Mouse (Mus musculus) forebrain, embryonic 13.5 days (tissue): ENCODE measurements at regions not wholly inside any gene's neighbourhood (a gene's known extent, or its start where the extent isn't known, plus 50 kb on each side); places are given as distances from the start of the nearest gene placed in this dataset.
"Not testable (repeated sequence)": the region's sequence is repeated elsewhere in the genome, so short reads cannot be mapped to it uniquely, and the experiment has no call there.

Experiments
- ATAC-seq: fragments of 200-750 bp; cut with Nextera tagmentation; 2 replicates; pipeline ENCODE4 v1.8.0; 2017
- H3K27ac ChIP-seq: fragments of 300-500 bp; sonication (generic); 2 replicates; pipeline ENCODE4 v1.5.1; 2015; ENCODE audit warnings: inconsistent platforms, mild to moderate bottlenecking, moderate library complexity
- H3K27me3 ChIP-seq: fragments of 300-500 bp; sonication (generic); 2 replicates; pipeline ENCODE4 v1.6.1; 2015; ENCODE audit warnings: mild to moderate bottlenecking, inconsistent platforms
- H3K36me3 ChIP-seq: fragments of 300-500 bp; sonication (generic); 2 replicates; pipeline ENCODE4 v1.6.1; 2015; ENCODE audit warnings: mild to moderate bottlenecking, inconsistent platforms; ENCODE audit not compliant: poor library complexity, severe bottlenecking
- H3K4me1 ChIP-seq: fragments of 300-500 bp; sonication (generic); 2 replicates; pipeline ENCODE4 v1.6.1; 2015; ENCODE audit warnings: inconsistent platforms
- H3K4me2 ChIP-seq: fragments of 300-500 bp; sonication (generic); 2 replicates; pipeline ENCODE4 v1.6.1; 2015; ENCODE audit warnings: inconsistent platforms, mild to moderate bottlenecking, moderate library complexity
- H3K4me3 ChIP-seq: fragments of 300-500 bp; sonication (generic); 2 replicates; pipeline ENCODE4 v1.5.1; 2015; ENCODE audit warnings: mild to moderate bottlenecking, inconsistent platforms
- H3K9ac ChIP-seq: fragments of 300-500 bp; sonication (generic); 2 replicates; pipeline ENCODE4 v1.6.1; 2015; ENCODE audit warnings: mild to moderate bottlenecking, inconsistent platforms
- H3K9me3 ChIP-seq: fragments of 300-500 bp; sonication (generic); replicated peaks from 2 replicates; pipeline ENCODE4 v1.6.1; 2016; ENCODE audit warnings: inconsistent platforms
- WGBS: fragments of 180-500 bp; shearing (Covaris S2); methylation state at CpG from one replicate; pipeline ENCODE4 v1.1.7; 2015; 5-methylcytosine and 5-hydroxymethylcytosine counted together

GRCm38 (mm10) chr17:66206074-66206473 is 82.8 kb downstream of the Ddx11 start:
- Histone ChIP-seq H3K27ac (no peak overlapping the region), H3K27me3 (no peaks in the 10 kb centered on the region), H3K9me3 (no peaks in the 10 kb centered on the region), H3K4me3 (no peak overlapping the region), H3K4me1 (no peaks in the 10 kb centered on the region), H3K9ac (no peak overlapping the region), H3K4me2 (no peak overlapping the region), H3K36me3 (no peaks in the 10 kb centered on the region)
- ATAC-seq, result no peak
- WGBS, result 75% methylated on average over 2 of the region's 2 CpGs

- H3K4me2 ChIP-seq, H3K4me3 ChIP-seq, ATAC-seq, H3K27me3 ChIP-seq, H3K9me3 ChIP-seq, H3K4me1 ChIP-seq, H3K36me3 ChIP-seq, H3K27ac ChIP-seq, H3K9ac ChIP-seq: not testable (repeated sequence)
- 75% methylated on average over 6 of the region's 6 CpGs for WGBS
These were observed 84.6 kb downstream of the Ddx11 start for GRCm38 (mm10) chr17:66207653-66208497.

- WGBS, result 49% methylated on average over 4 of the region's 6 CpGs
- H3K9ac ChIP-seq, H3K4me2 ChIP-seq, H3K36me3 ChIP-seq, H3K4me3 ChIP-seq, H3K4me1 ChIP-seq, H3K9me3 ChIP-seq, H3K27me3 ChIP-seq, H3K27ac ChIP-seq: not testable (repeated sequence)
- peak; percentile 89 for ATAC-seq
These were observed 85.6 kb downstream of the Ddx11 start for GRCm38 (mm10) chr17:66208803-66209515.

GRCm38 (mm10) chr17:66211561-66211960 is 88.2 kb downstream of the Ddx11 start:
- H3K9ac ChIP-seq, result no peak overlapping the region
- H3K4me1 ChIP-seq, result no peaks in the 10 kb centered on the region
- WGBS, result 84% methylated on average over 7 of the region's 7 CpGs
- no peaks in the 10 kb centered on the region for H3K9me3 ChIP-seq
- no peak overlapping the region for H3K27ac ChIP-seq
- no peak overlapping the region for H3K4me3 ChIP-seq
- H3K27me3 ChIP-seq, result no peaks in the 10 kb centered on the region
- no peak overlapping the region for H3K4me2 ChIP-seq
- H3K36me3 ChIP-seq, result no peaks in the 10 kb centered on the region
- ATAC-seq, result no peak

GRCm38 (mm10) chr17:66212616-66213015 is 89.3 kb downstream of the Ddx11 start:
- no peak overlapping the region for H3K27ac ChIP-seq
- H3K36me3 ChIP-seq, result no peaks in the 10 kb centered on the region
- H3K4me2 ChIP-seq, result no peak overlapping the region
- no peak overlapping the region for H3K9ac ChIP-seq
- no peak overlapping the region for H3K4me3 ChIP-seq
- no peaks in the 10 kb centered on the region for H3K9me3 ChIP-seq
- H3K4me1 ChIP-seq, result no peaks in the 10 kb centered on the region
- no peaks in the 10 kb centered on the region for H3K27me3 ChIP-seq
- WGBS, result 91% methylated on average over 9 of the region's 9 CpGs
- no peak for ATAC-seq

- H3K27ac ChIP-seq, result no peak overlapping the region
- no peak overlapping the region for H3K4me3 ChIP-seq
- no peak overlapping the region for H3K4me2 ChIP-seq
- no peaks in the 10 kb centered on the region for H3K27me3 ChIP-seq
- WGBS, result 93% methylated on average over 6 of the region's 6 CpGs
- 0 out of 2 replicates have a peak, but pooled peaks cover 7% of the 10 kb centered on the region for H3K4me1 ChIP-seq
- H3K36me3 ChIP-seq, result no peaks in the 10 kb centered on the region
- no peak overlapping the region for H3K9ac ChIP-seq
- no peak for ATAC-seq
- no peaks in the 10 kb centered on the region for H3K9me3 ChIP-seq
These were observed 95.0 kb downstream of the Ddx11 start for GRCm38 (mm10) chr17:66218321-66218720.

- H3K27me3 ChIP-seq, result no peaks in the 10 kb centered on the region
- H3K4me3 ChIP-seq, result no peak overlapping the region
- no peaks in the 10 kb centered on the region for H3K9me3 ChIP-seq
- H3K27ac ChIP-seq, result no peak overlapping the region
- H3K36me3 ChIP-seq, result no peaks in the 10 kb centered on the region
- H3K4me1 ChIP-seq, result 0 out of 2 replicates have a peak, but pooled peaks cover 14% of the 10 kb centered on the region
- H3K9ac ChIP-seq, result no peak overlapping the region
- peak; percentile 52; the same call in 1 of the 2 replicates for ATAC-seq
- H3K4me2 ChIP-seq, result no peak overlapping the region
- WGBS, result 62% methylated on average over 16 of the region's 16 CpGs
These were observed 96.5 kb downstream of the Ddx11 start for GRCm38 (mm10) chr17:66219669-66220435.

- Histone ChIP-seq H3K4me2 (no peak overlapping the region), H3K4me1 (0 out of 2 replicates have a peak, but pooled peaks cover 14% of the 10 kb centered on the region), H3K27me3 (no peaks in the 10 kb centered on the region), H3K4me3 (no peak overlapping the region), H3K36me3 (no peaks in the 10 kb centered on the region), H3K9me3 (no peaks in the 10 kb centered on the region), H3K9ac (no peak overlapping the region), H3K27ac (no peak overlapping the region)
- peak; percentile 53 for ATAC-seq
- WGBS, result 11% methylated on average over 8 of the region's 8 CpGs
These were observed 97.9 kb downstream of the Ddx11 start for GRCm38 (mm10) chr17:66221256-66221655.

- no peak for ATAC-seq
- Histone ChIP-seq H3K4me1 (0 out of 2 replicates have a peak, but pooled peaks cover 14% of the 10 kb centered on the region), H3K27ac (no peak overlapping the region), H3K9me3 (no peaks in the 10 kb centered on the region), H3K9ac (no peak overlapping the region), H3K4me2 (no peak overlapping the region), H3K4me3 (no peak overlapping the region), H3K27me3 (no peaks in the 10 kb centered on the region), H3K36me3 (no peaks in the 10 kb centered on the region)
- WGBS, result 69% methylated on average over 13 of the region's 13 CpGs
These were observed 100.4 kb downstream of the Ddx11 start for GRCm38 (mm10) chr17:66223711-66224110.

GRCm38 (mm10) chr17:66224241-66224640 is 100.9 kb downstream of the Ddx11 start:
- Histone ChIP-seq H3K27ac (no peak overlapping the region), H3K4me3 (no peak overlapping the region), H3K4me2 (no peak overlapping the region), H3K9ac (no peak overlapping the region), H3K4me1 (0 out of 2 replicates have a peak, but pooled peaks cover 14% of the 10 kb centered on the region), H3K27me3 (no peaks in the 10 kb centered on the region), H3K36me3 (no peaks in the 10 kb centered on the region), H3K9me3 (no peaks in the 10 kb centered on the region)
- no peak for ATAC-seq
- 70% methylated on average over 7 of the region's 7 CpGs for WGBS

- Histone ChIP-seq H3K4me1 (peaks cover 9% of the 10 kb centered on the region; the same call in 1 of the 2 replicates), H3K9ac (no peak overlapping the region)
- 87% methylated on average over 8 of the region's 8 CpGs for WGBS
These were observed 109.1 kb downstream of the Ddx11 start for GRCm38 (mm10) chr17:66232391-66232790.

More at GRCm38 (mm10) chr17:66232391-66232790, 109.1 kb downstream of the Ddx11 start:
- H3K36me3 ChIP-seq, result no peaks in the 10 kb centered on the region
- H3K9me3 ChIP-seq, result no peaks in the 10 kb centered on the region
- no peaks in the 10 kb centered on the region for H3K27me3 ChIP-seq
- H3K4me3 ChIP-seq, result no peak overlapping the region
- no peak overlapping the region for H3K4me2 ChIP-seq
- no peak for ATAC-seq
- no peak overlapping the region for H3K27ac ChIP-seq
